Mouse (Mus musculus) small intestine, adult 2 months (tissue): ENCODE measurements around the gene Setd2.

ENCODE experiments used
- CTCF ChIP-seq: fragments of 200-500 bp; IDR thresholded peaks from 2 replicates; pipeline ENCODE4 v1.5.1; 2012; ENCODE audit warnings: low read depth, mild to moderate bottlenecking, control low read depth, inconsistent platforms, low read length, moderate library complexity, mixed read lengths; ENCODE audit not compliant: insufficient replicate concordance, insufficient read length; ENCODE audit errors: extremely low read depth
- POLR2A ChIP-seq: fragments of 200-500 bp; IDR thresholded peaks from 2 replicates; pipeline ENCODE4 v1.6.1; 2012; ENCODE audit warnings: low read depth, mild to moderate bottlenecking, control low read depth, inconsistent platforms, low read length, moderate library complexity

- no peak for TF ChIP-seq CTCF
- TF ChIP-seq POLR2A: no peak
Measured at GRCm38 (mm10) chr9:110532538-110533291, at the start of gene Setd2.
